Mouse (Mus musculus) olfactory bulb, adult 2 months (tissue): ENCODE data around the gene Ssbp2.

ENCODE experiments used
- CTCF ChIP-seq: fragments of 200-500 bp; IDR thresholded peaks from 2 replicates; pipeline ENCODE4 v1.5.1; 2012; ENCODE audit warnings: low read depth, mild to moderate bottlenecking, low read length, moderate library complexity; ENCODE audit not compliant: insufficient read depth
- POLR2A ChIP-seq: fragments of 200-500 bp; IDR thresholded peaks from 2 replicates; pipeline ENCODE4 v1.6.1; 2012; ENCODE audit warnings: mild to moderate bottlenecking, low read depth, low read length, moderate library complexity; ENCODE audit not compliant: insufficient read depth

DNA sequence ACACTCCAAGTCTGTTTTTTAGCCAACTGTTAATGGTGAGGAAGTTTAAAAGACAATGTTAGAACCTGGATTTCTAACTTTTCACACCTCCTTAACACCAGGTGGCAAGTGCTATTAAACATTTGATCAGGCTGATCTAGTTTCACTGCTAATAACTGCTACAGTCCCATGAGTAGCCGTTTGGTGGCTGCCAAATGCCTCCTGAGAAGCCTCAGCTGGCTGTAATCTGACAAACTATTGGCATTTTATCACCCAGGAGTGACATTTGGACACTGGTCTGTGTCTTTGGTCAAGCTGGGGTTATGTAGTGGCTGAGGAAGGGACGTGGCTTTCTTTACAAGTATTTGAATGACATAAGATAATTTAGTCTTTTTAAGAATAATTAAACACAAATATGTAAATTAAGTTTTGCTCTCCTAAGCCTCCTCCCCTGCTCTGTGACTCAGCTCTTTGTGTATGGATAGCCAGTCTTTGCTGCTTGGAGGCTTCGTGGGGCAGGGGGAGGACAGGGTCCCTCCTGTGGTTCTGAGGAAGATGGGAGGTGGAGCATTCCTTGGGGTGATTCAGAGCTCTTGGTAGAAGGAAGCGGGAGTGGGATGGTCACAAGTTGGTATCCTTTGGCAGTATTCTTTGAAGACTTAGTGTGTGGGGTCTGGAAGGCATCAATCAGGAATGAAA lies 60.1 kb downstream of the Ssbp2 start:
- TF ChIP-seq CTCF (no peak), POLR2A (no peak)
